In genomic region chr8:111337311-111337889, GRCm38 (mm10) we compare ENCODE assay signal across 8 mouse cellular contexts. TPM values are rescaled to one million over a fixed set of nuclear protein-coding genes. Genes with fewer than 3 reads are reported as not detected.
A peak's percentile ranks its signal among the peaks of the same experiment; 100 is the strongest.
DNase-seq lines count a peak whose midpoint lies in the region; ATAC-seq and TF ChIP-seq lines count a peak whose summit lies in the region.

No protein-coding gene starts in this region.

- TF ChIP-seq POLR2A in liver, adult 2 months (IDR thresholded peaks at IDR 0.05; ENCODE audit: extremely low read depth, insufficient read depth, low read length) = no peak

- no peaks in the 10 kb centered on the region for H3K79me2 ChIP-seq in liver, adult 2 months (ENCODE audit: control insufficient read depth, insufficient read depth, low read length)

- no peak for TF ChIP-seq CTCF in liver, adult 2 months (IDR thresholded peaks at IDR 0.05; ENCODE audit: low read depth, low read length)

- peak overlapping the region; percentile 14 for H3K9ac ChIP-seq in liver, adult 2 months (ENCODE audit: low read depth, low read length)
- H3K9ac ChIP-seq in intestine, embryonic 14.5 days (ENCODE audit: low read length) = no peak overlapping the region

- H3K4me1 ChIP-seq in liver, adult 2 months (ENCODE audit: control insufficient read depth, insufficient read depth, low read length) = no peaks in the 10 kb centered on the region
- peaks cover 13% of the 10 kb centered on the region for H3K4me1 ChIP-seq in forebrain, embryonic 10.5 days
- H3K4me1 ChIP-seq in intestine, embryonic 14.5 days (replicated peaks; ENCODE audit: control insufficient read depth, insufficient read depth, low read length) = 0 out of 2 replicates have a peak, but pooled peaks cover 5% of the 10 kb centered on the region

- peak overlapping the region; percentile 53 for H3K27ac ChIP-seq in liver, adult 2 months (replicated peaks; ENCODE audit: insufficient read depth, low read depth, low read length)
- H3K27ac ChIP-seq in forebrain, embryonic 10.5 days = no peak overlapping the region
- no peak overlapping the region for H3K27ac ChIP-seq in intestine, embryonic 14.5 days (ENCODE audit: low read depth)

- peak overlapping the region; percentile 58 for H3K4me3 ChIP-seq in liver, adult 2 months (ENCODE audit: insufficient read depth, low read depth, low read length)
- peak overlapping the region; percentile 51 for H3K4me3 ChIP-seq in forebrain, embryonic 10.5 days
- H3K4me3 ChIP-seq in intestine, embryonic 14.5 days (ENCODE audit: low read depth, low read length) = peak overlapping the region; percentile 43

- H3K27me3 ChIP-seq in liver, adult 2 months (ENCODE audit: control insufficient read depth, insufficient read depth, low read length) = no peaks in the 10 kb centered on the region
- peaks cover 60% of the 10 kb centered on the region for H3K27me3 ChIP-seq in forebrain, embryonic 10.5 days (ENCODE audit: poor library complexity, severe bottlenecking)
- peaks cover 8% of the 10 kb centered on the region; the same call in 1 of the 2 replicates for H3K27me3 ChIP-seq in intestine, embryonic 14.5 days (replicated peaks; ENCODE audit: control insufficient read depth, insufficient read depth, low read length)

- peak overlapping the region; percentile 79 for H3K4me2 ChIP-seq in intestine, embryonic 14.5 days (ENCODE audit: low read length)

- peak; percentile 37 for DNase-seq in liver, adult 2 months (ENCODE audit: extremely low read depth, low read depth, low spot score)
- DNase-seq in liver = no peak
- DNase-seq in forebrain, embryonic 10.5 days (ENCODE audit: extremely low spot score, low spot score) = no peak
- peak; percentile 53 for DNase-seq in intestine, embryonic 14.5 days (ENCODE audit: low spot score)
- DNase-seq in lung, postnatal 14 days = peak; percentile 3
- no peak for DNase-seq in cerebellum, adult 11-12 months
- no peak for DNase-seq in cerebellum, adult 18-20 months
- no peak for DNase-seq in layer of hippocampus, postnatal 10 days (ENCODE audit: low spot score in 2 of 2)

- H3K36me3 ChIP-seq in liver, adult 2 months (ENCODE audit: control insufficient read depth, insufficient read depth, low read length) = 0 out of 2 replicates have a peak, but pooled peaks cover 2% of the 10 kb centered on the region
- H3K36me3 ChIP-seq in forebrain, embryonic 10.5 days (replicated peaks) = no peaks in the 10 kb centered on the region
- no peaks in the 10 kb centered on the region for H3K36me3 ChIP-seq in intestine, embryonic 14.5 days (ENCODE audit: control insufficient read depth, insufficient read depth, low read length)

- 0 out of 2 replicates have a peak, but pooled peaks have one; percentile 47 for ATAC-seq in intestine, embryonic 14.5 days (replicated peaks; ENCODE audit: low FRiP score, low TSS enrichment, low read depth)

- H3K9me3 ChIP-seq in forebrain, embryonic 10.5 days = no peaks in the 10 kb centered on the region
- no peaks in the 10 kb centered on the region for H3K9me3 ChIP-seq in intestine, embryonic 14.5 days (ENCODE audit: control insufficient read depth, low read length)

- 23% methylated on average over 17 of the region's 17 CpGs for WGBS in liver, adult 2 months
- WGBS in forebrain, embryonic 10.5 days = 27% methylated on average over 17 of the region's 17 CpGs
- WGBS in intestine, embryonic 14.5 days = 33% methylated on average over 17 of the region's 17 CpGs

RNA-seq across cellular contexts. Expression of gene Mlkl, which starts 0.6 kb away (rescaled TPM):
- total RNA-seq in liver, adult 2 months (2014; rRNA removed) = 6.0 and 6.4 TPM in 2 replicates
- 1.1 and 2.5 TPM in 2 replicates for polyA plus RNA-seq in liver, adult 2 months (2012; rRNA removed)
- 0.26 and 0.42 TPM in 2 replicates for polyA plus RNA-seq in forebrain, embryonic 10.5 days (2016; fragmentation: Nextera tagmentation; extraction: Ambion mirVana)
- 1.5 and 1.7 TPM in 2 replicates for polyA plus RNA-seq in intestine, embryonic 14.5 days (2014; fragmentation: Nextera tagmentation; extraction: Ambion mirVana)
- total RNA-seq in layer of hippocampus, postnatal 10 days (2021) = under 1 TPM; 0.58 to 0.87 TPM

RNA-seq across cellular contexts. Expression of gene Rfwd3, which starts 37.4 kb away (rescaled TPM):
- 12.2 and 14.0 TPM in 2 replicates for total RNA-seq in liver, adult 2 months (2014; rRNA removed)
- polyA plus RNA-seq in liver, adult 2 months (2012; rRNA removed) = 4.9 and 6.3 TPM in 2 replicates
- 107 and 110 TPM in 2 replicates for polyA plus RNA-seq in forebrain, embryonic 10.5 days (2016; fragmentation: Nextera tagmentation; extraction: Ambion mirVana)
- 61.0 and 66.5 TPM in 2 replicates for polyA plus RNA-seq in intestine, embryonic 14.5 days (2014; fragmentation: Nextera tagmentation; extraction: Ambion mirVana)
- 10 to 100 TPM; 18.1 TPM for total RNA-seq in layer of hippocampus, postnatal 10 days (2021)

RNA-seq across cellular contexts. Expression of gene Fa2h, which starts 56.2 kb away (rescaled TPM):
- 0.09 TPM in 1 of 2 replicates, not detected in the other for total RNA-seq in liver, adult 2 months (2014; rRNA removed)
- 0.06 and 0.09 TPM in 2 replicates for polyA plus RNA-seq in liver, adult 2 months (2012; rRNA removed)
- polyA plus RNA-seq in forebrain, embryonic 10.5 days (2016; fragmentation: Nextera tagmentation; extraction: Ambion mirVana) = not detected in 2 replicates
- 0.97 and 1.5 TPM in 2 replicates for polyA plus RNA-seq in intestine, embryonic 14.5 days (2014; fragmentation: Nextera tagmentation; extraction: Ambion mirVana)
- 1 to 10 TPM; 5.3 to 5.8 TPM for total RNA-seq in layer of hippocampus, postnatal 10 days (2021)

Comparison
In these comparisons a context has a peak if more than half of its experiments do, and no peak if none do; other contexts are left out.
1. DNase-seq: peak in liver, adult 2 months (single experiment), intestine, embryonic 14.5 days (single experiment) and lung, postnatal 14 days (single experiment); none in liver (single experiment), forebrain, embryonic 10.5 days (single experiment), cerebellum, adult 11-12 months (single experiment), cerebellum, adult 18-20 months (0 of 2) and layer of hippocampus, postnatal 10 days (0 of 2).
2. Peak in every context shown above with its lines, with median percentiles within 50 percentile points of each other: H3K4me3 ChIP-seq.